Mouse (Mus musculus): ENCODE measurements around the gene Reps2.

- TF ChIP-seq CTCF (IDR thresholded peaks at IDR 0.05; ENCODE audit: borderline replicate concordance, control insufficient read depth, extremely low read depth, insufficient read depth, low read length, poor library complexity) (no peak), POLR2A (IDR thresholded peaks at IDR 0.05; ENCODE audit: control insufficient read depth, extremely low read depth, insufficient read depth, low read length, poor library complexity) (no peak)
These were observed 77.9 kb downstream of the Reps2 start for GRCm38 (mm10) chrX:162565501-162565900.

All from thymus, adult 2 months (tissue).